Mouse (Mus musculus): Measurements from ENCODE around the gene Carf. TPM values are rescaled to one million over a fixed set of nuclear protein-coding genes. Genes with fewer than 3 reads are reported as not detected.
A peak's percentile ranks its signal among the peaks of the same experiment; 100 is the strongest.
"Not testable (repeated sequence)": the region's sequence is repeated elsewhere in the genome, so short reads cannot be mapped to it uniquely, and the experiment has no call there.

The Carf gene
- total RNA-seq, 2 experiments from 2014 or later = 24.1 to 27.6 TPM

DNA sequence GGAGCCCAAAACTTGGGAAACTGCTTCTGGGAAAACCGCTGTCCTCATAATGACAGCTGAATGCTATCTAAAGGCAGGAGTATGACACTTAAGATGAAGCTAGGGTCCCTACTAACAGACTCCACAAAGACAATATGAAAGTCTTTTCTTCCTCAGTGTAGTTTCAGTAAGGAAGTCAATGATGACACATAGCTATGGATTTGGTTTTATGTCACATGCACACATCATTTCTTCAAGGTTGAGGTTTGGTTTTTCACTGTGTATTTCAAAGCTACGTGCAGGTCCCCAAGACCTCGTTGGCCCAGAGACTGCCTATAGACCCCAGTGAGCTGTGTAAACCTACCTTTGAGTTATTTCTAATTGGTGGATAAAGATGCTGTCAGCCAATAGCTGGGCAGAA lies 75.1 kb downstream of the Carf start:
- intact Hi-C loops (cut with DNase I) = no loop called here
- DNase-seq (ENCODE audit: low spot score in 2 of 2) = no peak

DNA sequence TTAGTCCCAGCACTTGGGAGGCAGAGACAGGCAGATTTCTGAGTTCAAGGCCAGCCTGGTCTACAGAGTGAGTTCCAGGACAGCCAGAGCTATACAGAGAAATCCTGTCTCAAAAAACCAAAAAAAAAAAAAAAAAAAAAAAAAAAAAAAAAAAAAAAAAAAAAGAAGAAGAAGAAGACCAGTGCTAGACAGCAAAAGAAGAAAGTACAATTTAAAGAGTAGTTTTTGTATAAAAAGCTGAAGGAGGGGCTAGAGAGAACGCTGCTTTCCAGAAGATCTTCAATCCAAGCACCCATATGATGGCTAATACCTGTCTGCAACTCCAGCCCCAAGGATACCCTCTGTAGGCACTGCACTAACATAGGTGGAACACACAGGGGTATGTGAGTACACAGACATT lies 79.8 kb downstream of the Carf start:
- DNase-seq (ENCODE audit: low spot score in 2 of 2) = not testable (repeated sequence)

DNA sequence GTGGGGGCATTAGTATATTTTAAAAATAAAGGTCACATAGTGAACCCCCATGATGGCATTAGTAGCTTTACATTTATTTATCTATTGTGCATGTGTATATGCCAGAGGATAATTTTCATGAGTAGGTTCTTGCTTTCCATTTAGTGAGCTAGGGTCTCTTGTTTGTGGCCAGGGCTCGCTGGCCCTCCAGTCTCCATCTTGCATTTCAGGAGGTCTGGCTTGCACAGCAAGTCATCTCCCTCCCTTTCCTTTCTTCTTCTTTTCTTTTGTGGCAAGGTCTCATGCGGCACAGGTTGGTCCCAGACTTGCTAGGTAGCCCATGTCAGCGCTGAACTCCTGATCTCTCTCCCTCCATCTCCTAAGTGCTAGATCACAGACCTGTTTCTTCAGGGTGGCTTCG lies 81.3 kb downstream of the Carf start:
- intact Hi-C loops (cut with DNase I) = no loop called here
- DNase-seq (ENCODE audit: low spot score in 2 of 2) = no peak

More for the DNA sequence above, 79.8 kb downstream of the Carf start:
- intact Hi-C loops (cut with DNase I) = not testable (repeated sequence)

DNA sequence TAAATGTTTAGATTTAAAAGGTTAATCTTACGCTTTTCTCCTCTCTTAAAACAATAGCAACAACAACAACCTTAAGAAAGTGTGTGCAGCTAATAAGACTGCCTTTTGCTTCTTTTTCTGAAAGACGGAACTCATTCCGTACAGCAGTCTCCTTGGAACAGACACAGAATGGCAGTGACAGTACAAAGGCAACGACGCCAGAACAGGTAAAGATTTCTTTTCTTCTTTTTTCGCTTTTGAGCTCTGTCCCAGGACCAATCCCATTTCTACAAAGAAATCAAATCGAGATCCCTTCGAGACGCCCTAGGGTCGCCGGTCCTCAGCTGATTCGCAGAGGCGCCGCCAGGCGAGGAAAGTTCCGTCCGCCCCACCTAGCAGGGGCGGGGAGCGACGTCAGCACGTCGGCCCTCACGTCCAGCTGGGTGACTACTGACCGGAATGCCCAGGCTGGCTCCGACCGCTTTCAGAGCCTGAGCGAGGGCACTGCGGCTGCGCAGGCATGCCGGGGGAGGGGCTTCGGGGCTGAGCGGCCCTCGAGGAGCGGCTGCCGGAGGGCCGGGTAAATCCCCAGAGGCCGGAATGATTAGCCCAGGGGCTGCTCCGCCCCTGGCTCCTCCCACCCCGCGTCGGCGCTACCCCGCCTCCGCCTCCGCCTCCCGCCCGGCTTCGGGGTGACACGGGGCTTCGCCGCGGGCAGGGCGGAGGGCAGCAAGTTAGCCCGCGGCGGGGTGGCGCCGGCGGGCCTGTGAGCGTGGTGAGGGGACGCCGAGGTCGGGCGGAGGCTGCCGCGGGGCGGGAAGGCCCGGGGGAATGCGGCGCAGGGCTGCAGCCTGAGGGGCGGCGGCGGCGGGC lies 82.1 kb downstream of the Carf start, which contains the start of gene Nbeal1:
Gene Nbeal1 (plus strand): TSS at position 668 of the 852 bp plus-strand sequence.
- intact Hi-C loops (cut with DNase I) = loop anchor here (1.0 kb wide), 1 partner anchor 82 kb away; the partner anchor contains the start of genes Carf and Wdr12
- DNase-seq (ENCODE audit: low spot score in 2 of 2) = peak; percentile 97 to 99

DNA sequence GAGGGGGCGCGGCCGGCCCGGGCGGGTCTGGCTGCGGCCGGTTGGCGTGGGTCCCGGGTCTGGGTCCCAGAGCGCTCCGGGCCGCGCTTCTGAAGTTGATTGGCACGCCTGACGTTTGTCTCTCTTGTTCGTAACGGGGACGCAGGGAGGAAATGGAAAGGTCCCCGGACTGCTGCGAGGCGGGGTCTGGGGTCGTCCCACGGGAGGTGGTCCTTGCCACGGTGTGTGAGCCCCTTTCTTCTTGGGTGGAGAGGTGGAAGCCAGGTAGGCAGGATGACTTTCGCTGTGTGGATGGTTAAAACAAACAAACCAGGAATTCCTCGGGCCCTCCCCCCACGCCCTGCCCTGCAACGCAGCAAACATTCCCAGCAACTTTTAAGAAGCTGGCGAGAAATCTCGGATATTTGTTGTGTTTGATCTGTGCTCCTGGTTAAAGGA lies 82.8 kb downstream of the Carf start:
- DNase-seq (ENCODE audit: low spot score in 2 of 2) = peak; percentile 18 to 24
- intact Hi-C loops (cut with DNase I) = loop anchor here (1.0 kb wide), 1 partner anchor 83 kb away; the partner anchor contains the start of genes Carf and Wdr12

DNA sequence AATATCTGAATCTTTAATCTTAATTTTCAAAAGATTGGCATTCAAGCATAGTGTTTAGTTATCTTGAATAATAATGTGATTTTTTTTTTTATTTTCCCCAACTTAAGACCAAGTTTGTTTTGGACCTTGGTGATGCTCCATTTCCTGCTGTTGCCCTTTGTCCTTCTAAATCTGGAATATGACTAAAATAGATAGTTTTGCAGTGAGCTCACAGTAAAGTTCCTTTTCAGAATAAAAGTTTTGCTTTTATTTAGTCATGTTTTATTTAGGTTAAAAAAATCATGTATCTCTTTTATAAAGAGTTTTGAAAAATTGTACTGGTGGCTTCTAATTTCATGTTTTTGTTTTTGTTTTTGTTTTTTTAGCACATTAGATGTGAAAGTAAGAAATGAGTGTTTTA lies 90.4 kb downstream of the Carf start:
- DNase-seq (ENCODE audit: low spot score in 2 of 2) = no peak
- intact Hi-C loops (cut with DNase I) = no loop called here

DNA sequence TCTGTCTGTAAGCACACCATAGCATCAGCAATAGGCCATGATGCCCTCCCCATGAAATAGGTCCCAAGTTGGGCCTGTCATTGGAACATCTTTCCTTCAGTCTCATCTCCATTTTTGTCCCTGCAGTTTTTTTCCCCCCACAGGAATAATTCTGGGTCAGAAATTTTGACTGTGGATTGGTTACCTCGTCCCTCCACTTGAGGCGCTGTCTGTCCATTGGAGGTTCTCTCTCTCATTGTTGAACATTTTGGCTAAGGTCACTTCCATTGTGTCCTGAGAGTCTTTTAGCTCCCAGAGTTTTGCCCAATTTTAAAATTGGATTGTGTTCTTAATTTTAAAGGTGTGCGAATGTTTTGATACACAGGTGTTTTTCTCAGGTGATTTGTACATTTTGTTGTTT lies 98.8 kb downstream of the Carf start:
- DNase-seq (ENCODE audit: low spot score in 2 of 2) = no peak
- intact Hi-C loops (cut with DNase I) = no loop called here

DNA sequence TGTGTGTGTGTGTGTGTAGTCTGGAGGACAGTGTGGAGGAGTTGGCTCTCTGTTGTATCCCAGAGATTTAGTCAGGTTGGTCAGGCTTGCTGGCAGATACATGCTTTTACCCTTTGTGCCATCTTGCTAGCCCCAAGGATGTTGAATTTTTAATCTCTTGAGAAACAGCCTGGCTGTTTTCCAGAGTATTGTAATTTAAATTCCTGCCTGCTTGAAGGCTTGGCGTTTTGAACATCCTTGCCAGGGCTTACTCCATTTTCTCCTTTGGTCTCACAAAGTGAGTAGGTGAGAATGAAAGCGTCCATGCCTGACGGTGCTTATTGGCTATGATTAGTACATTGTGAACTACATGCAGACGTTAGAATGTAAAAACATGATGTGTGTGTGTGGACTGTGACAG lies 101.0 kb downstream of the Carf start:
- DNase-seq (ENCODE audit: low spot score in 2 of 2) = no peak
- intact Hi-C loops (cut with DNase I) = no loop called here

Other genes with a start within 250 kb of the Carf start
- gene Fam117b, start 185.2 kb upstream of the Carf start, total RNA-seq (2021) = 10 to 100 TPM; 51.1 to 51.5 TPM
- 10 to 100 TPM; 37.7 to 38.1 TPM for gene Ica1l, start 55.1 kb upstream of the Carf start, total RNA-seq (2021)
- gene Wdr12, start 398 bp downstream of the Carf start, total RNA-seq (2021) = 10 to 100 TPM; 28.7 to 31.8 TPM
- 10 to 100 TPM; 22.7 to 25.6 TPM for gene Nbeal1, start 82.4 kb downstream of the Carf start, total RNA-seq (2021)
- 10 to 100 TPM in 1 of 2 experiments, 1 to 10 TPM in 1; 6.0 to 11.8 TPM for gene Cyp20a1, start 245.1 kb downstream of the Carf start, total RNA-seq (2021)